Mouse (Mus musculus) kidney, adult 2 months (tissue): ENCODE results near the gene Aurkaip1.

Experiments used
- CTCF ChIP-seq: fragments of 200-500 bp; conservative IDR thresholded peaks from 2 replicates; pipeline ENCODE4 v1.5.1; 2011; ENCODE audit warnings: low read depth, mild to moderate bottlenecking, control low read depth, low read length, moderate library complexity, mixed read lengths; ENCODE audit not compliant: insufficient read depth, insufficient read length
- POLR2A ChIP-seq: fragments of 200-500 bp; IDR thresholded peaks from one replicate; pipeline ENCODE4 v1.6.1; 2011; ENCODE audit warnings: low read depth, low read length, control low read depth

DNA sequence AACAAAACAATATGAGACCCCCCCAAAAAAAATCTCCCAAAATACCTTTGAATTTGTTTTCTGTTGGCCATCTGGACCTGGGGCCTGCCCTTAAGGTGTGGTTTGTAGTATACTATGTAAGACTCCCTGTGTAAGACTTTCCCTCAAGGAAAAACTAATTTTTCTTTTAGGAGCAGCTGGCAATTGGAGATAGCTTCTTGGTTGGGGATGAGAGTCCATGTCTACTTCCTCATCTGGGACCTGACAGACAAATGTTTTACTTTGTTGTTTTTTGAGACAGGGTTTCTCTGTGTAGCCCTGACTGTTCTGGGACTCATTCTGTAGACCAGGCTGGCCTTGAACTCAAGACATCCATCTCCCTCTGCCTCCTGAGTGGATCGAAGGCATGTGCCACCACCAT is 29.0 kb upstream of the Aurkaip1 start:
- no peak for TF ChIP-seq CTCF
- no peak for TF ChIP-seq POLR2A
